Mouse (Mus musculus) liver, embryonic 12.5 days (tissue): ENCODE data around the gene Fat1. TPM values are rescaled to one million over a fixed set of nuclear protein-coding genes. Genes with fewer than 3 reads are reported as not detected.
A peak's percentile ranks its signal among the peaks of the same experiment; 100 is the strongest.
"Not testable (repeated sequence)": the region's sequence is repeated elsewhere in the genome, so short reads cannot be mapped to it uniquely, and the experiment has no call there.

Experiments
- ATAC-seq: fragments of 200-750 bp; cut with Nextera tagmentation; 2 replicates; pipeline ENCODE4 v1.8.0; 2017; ENCODE audit warnings: moderate number of reproducible peaks, mild to moderate bottlenecking, moderate library complexity
- H3K27ac ChIP-seq: fragments of 300-500 bp; sonication (generic); 2 replicates; pipeline ENCODE4 v1.5.1; 2016; ENCODE audit warnings: mild to moderate bottlenecking
- H3K27me3 ChIP-seq: fragments of 300-500 bp; sonication (generic); replicated peaks from 2 replicates; pipeline ENCODE4 v1.6.1; 2016; ENCODE audit warnings: mild to moderate bottlenecking, moderate library complexity
- H3K36me3 ChIP-seq: fragments of 300-500 bp; sonication (generic); 2 replicates; pipeline ENCODE4 v1.6.1; 2016; ENCODE audit warnings: mild to moderate bottlenecking, moderate library complexity
- H3K4me1 ChIP-seq: fragments of 300-500 bp; sonication (generic); 2 replicates; pipeline ENCODE4 v1.6.1; 2016
- H3K4me2 ChIP-seq: fragments of 300-500 bp; sonication (generic); 2 replicates; pipeline ENCODE4 v1.6.1; 2016; ENCODE audit warnings: mild to moderate bottlenecking, moderate library complexity
- H3K4me3 ChIP-seq: fragments of 300-500 bp; sonication (generic); 2 replicates; pipeline ENCODE4 v1.5.1; 2016; ENCODE audit warnings: mild to moderate bottlenecking, moderate library complexity
- H3K9ac ChIP-seq: fragments of 300-500 bp; sonication (generic); 2 replicates; pipeline ENCODE4 v1.6.1; 2016; ENCODE audit warnings: mild to moderate bottlenecking, moderate library complexity
- H3K9me3 ChIP-seq: fragments of 300-500 bp; sonication (generic); replicated peaks from 2 replicates; pipeline ENCODE4 v1.6.1; 2016; ENCODE audit warnings: mild to moderate bottlenecking, moderate library complexity
- WGBS: fragments of 180-500 bp; shearing (Covaris S2); methylation state at CpG from one replicate; pipeline ENCODE4 v1.1.7; 2016; ENCODE audit not compliant: insufficient replicate concordance; 5-methylcytosine and 5-hydroxymethylcytosine counted together
- polyA plus RNA-seq: library from polyadenylated mRNA; unstranded; fragments of >200 nt; fragmentation: Nextera tagmentation; extraction: Ambion mirVana; gene quantifications from 2 replicates; pipeline ENCODE4 v1.2.1, GENCODE M21; 2016

Fat1 gene
- polyA plus RNA-seq, 1 experiment from 2014 or later, result 1.8 TPM

DNA sequence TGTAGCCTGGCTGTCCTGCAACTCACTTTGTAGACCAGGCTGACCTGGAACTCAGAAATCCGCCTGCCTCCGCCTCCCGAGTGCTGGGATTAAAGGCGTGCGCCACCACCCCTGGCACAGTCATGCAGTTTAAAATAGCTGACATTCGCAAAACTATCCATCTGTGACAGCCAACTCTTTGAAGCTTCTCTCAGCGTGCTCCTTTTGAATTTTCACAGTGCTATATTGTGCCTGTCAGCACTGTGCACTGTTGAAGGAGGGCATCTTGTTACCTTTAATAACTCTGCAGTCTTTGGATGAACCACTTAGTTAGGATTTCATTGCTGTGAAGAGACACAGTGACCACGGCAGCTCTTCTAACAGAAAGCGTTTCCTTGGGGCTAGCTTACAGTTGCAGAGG, 117.4 kb downstream of the Fat1 start:
- Histone ChIP-seq H3K27me3 (no peaks in the 10 kb centered on the region), H3K9me3 (no peaks in the 10 kb centered on the region; the same call in 1 of the 2 replicates), H3K9ac (no peak overlapping the region), H3K36me3 (peaks cover 7% of the 10 kb centered on the region; the same call in 1 of the 2 replicates), H3K27ac (no peak overlapping the region), H3K4me2 (no peak overlapping the region), H3K4me3 (no peak overlapping the region), H3K4me1 (no peaks in the 10 kb centered on the region)
- WGBS, result 85% methylated on average over 9 of the region's 9 CpGs
- no peak for ATAC-seq

DNA sequence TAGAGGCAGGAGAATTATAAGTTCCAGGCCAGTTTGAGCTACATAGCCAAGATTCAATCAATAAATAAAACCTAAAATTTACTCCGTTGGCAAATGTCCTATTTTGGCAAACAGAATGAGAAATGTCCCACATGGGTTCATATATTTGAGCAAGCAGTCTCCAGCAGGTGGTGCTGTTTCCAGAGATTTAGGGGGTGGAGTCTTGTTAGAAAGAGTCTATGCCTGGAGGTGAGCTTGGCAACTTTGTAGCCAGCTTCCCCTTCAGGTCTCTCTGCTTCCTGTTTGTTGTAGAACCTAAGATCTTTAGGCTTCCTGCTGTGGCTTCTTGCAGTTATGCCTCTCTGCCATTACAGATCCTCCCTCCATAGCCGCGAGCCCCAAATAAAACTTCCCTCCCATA, 120.3 kb downstream of the Fat1 start:
- no peaks in the 10 kb centered on the region; the same call in 1 of the 2 replicates for H3K9me3 ChIP-seq
- no peak overlapping the region for H3K4me2 ChIP-seq
- no peak overlapping the region for H3K9ac ChIP-seq
- ATAC-seq, result no peak
- H3K4me1 ChIP-seq, result no peaks in the 10 kb centered on the region
- WGBS, result 87% methylated on average over 3 of the region's 3 CpGs
- H3K4me3 ChIP-seq, result no peak overlapping the region
- peaks cover 7% of the 10 kb centered on the region; the same call in 1 of the 2 replicates for H3K36me3 ChIP-seq
- H3K27ac ChIP-seq, result no peak overlapping the region
- no peaks in the 10 kb centered on the region for H3K27me3 ChIP-seq

DNA sequence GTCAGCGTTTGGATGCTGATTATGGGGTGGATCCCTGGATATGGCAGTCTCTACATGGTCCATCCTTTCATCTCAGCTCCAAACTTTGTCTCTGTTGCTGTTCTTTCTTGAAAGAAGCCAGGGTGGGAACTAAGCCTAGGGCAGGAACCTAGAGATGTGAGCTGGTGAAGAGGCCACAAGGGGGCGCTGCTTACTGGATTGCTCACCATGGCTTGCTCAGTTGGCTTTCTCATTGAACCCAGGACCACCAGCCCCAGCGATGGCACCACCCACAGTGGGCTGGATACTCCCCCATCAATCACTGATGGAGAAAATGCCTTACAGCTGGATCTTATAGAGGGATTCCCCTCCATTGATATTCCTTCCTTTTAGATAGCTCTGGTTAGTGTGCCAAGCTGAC, 121.6 kb downstream of the Fat1 start:
- H3K9me3 ChIP-seq, result no peaks in the 10 kb centered on the region; the same call in 1 of the 2 replicates
- H3K9ac ChIP-seq, result no peak overlapping the region
- H3K27me3 ChIP-seq, result no peaks in the 10 kb centered on the region
- no peak overlapping the region for H3K27ac ChIP-seq
- no peaks in the 10 kb centered on the region for H3K36me3 ChIP-seq
- H3K4me3 ChIP-seq, result no peak overlapping the region
- WGBS, result 27% methylated on average over 3 of the region's 3 CpGs
- no peaks in the 10 kb centered on the region for H3K4me1 ChIP-seq
- no peak overlapping the region for H3K4me2 ChIP-seq
- no peak for ATAC-seq

DNA sequence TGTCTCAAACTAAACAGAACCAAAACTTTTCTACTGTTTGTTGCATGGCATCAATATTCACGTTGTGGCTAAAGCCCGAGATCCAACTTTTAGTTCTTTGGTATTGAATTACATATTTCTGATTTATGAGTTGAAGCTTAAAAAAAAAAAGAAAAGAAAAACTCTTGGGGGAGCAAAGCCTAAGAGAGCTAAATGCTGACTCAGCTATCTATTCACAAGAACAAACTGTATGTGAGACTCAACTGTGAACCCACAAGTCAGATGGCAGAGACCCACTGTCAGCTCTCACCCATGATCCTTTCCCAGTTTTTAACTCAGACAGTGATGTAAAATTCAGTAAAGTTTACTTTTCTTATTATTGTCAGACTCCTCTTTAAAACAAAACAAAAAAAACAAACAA, 124.8 kb downstream of the Fat1 start:
- H3K36me3 ChIP-seq, result no peaks in the 10 kb centered on the region
- 69% methylated on average over 2 of the region's 2 CpGs for WGBS
- H3K4me2 ChIP-seq, result no peak overlapping the region
- ATAC-seq, result no peak
- no peak overlapping the region for H3K4me3 ChIP-seq
- no peak overlapping the region for H3K9ac ChIP-seq
- H3K9me3 ChIP-seq, result no peaks in the 10 kb centered on the region; the same call in 1 of the 2 replicates
- H3K27ac ChIP-seq, result no peak overlapping the region
- no peaks in the 10 kb centered on the region for H3K4me1 ChIP-seq
- H3K27me3 ChIP-seq, result no peaks in the 10 kb centered on the region

DNA sequence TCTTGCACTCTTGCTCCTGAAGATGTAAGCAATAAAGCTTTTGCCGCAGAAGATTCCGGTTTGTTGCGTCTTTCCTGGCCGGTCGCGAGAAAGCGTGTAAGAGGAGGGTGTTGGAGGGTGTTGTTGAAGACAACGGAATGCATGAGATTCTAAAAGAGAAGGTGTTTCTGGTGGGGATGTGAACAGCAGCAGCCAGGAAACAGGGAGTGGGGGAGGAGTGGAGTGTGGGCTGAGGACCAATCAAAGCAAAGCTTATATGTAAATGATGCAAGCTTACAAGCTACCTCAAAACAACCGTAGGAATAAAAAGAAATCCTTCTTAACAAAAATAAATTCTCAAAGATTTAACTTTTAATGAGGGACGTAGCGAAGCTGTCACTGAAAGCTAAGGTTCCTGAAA, 127.1 kb downstream of the Fat1 start:
- no peak for ATAC-seq
- no peaks in the 10 kb centered on the region for H3K4me1 ChIP-seq
- no peaks in the 10 kb centered on the region for H3K27me3 ChIP-seq
- H3K4me2 ChIP-seq, result no peak overlapping the region
- no peak overlapping the region for H3K27ac ChIP-seq
- 77% methylated on average over 11 of the region's 11 CpGs for WGBS
- H3K36me3 ChIP-seq, result no peaks in the 10 kb centered on the region
- H3K9ac ChIP-seq, result no peak overlapping the region
- no peaks in the 10 kb centered on the region for H3K9me3 ChIP-seq
- H3K4me3 ChIP-seq, result no peak overlapping the region

DNA sequence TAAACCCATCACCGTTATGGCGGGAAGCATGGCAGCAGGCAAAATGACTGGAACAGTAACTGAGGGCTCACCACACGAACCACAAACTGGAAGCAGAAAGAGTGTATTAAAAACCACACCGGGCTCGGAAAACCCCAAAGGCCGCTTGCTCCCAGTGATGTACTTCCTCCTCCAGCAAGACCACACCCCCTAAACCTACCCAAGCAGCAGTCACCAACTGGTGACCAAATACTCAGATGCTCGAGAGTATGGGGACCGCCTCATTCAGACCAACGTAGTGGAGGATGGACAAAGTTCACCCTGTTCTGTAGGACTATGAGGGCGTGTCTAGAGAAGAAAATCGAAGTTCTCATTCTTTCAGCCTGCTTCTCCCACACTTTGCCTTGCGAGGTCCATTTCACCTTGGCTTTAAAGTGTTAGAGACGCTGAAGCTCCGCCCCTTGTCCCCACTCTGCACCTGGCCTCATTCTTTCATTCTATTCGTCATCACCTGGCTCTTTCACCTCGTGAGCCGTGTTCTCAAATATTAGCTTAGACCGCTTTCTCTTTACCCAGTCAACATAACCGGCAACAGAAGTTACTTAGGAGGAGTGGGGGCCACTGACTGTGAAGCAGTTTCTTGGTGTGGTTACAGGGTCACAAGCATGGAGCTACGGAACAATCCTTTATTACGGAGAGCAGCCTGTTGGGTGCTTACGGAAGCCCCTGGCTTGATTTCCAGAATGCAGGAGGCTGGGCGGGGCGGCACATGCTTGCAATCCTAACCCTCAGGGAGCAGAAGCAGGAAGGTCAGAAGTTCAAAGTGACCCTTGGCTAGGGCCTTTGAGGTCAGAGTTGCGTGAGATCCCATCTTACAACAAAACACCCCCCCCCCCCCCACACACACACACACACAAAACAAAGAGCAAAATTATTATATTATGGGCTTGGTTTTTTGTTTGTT, 128.0 kb downstream of the Fat1 start:
- Histone ChIP-seq H3K9ac (no peak overlapping the region), H3K9me3 (no peaks in the 10 kb centered on the region), H3K36me3 (no peaks in the 10 kb centered on the region), H3K4me1 (no peaks in the 10 kb centered on the region), H3K4me3 (no peak overlapping the region), H3K4me2 (0 out of 2 replicates have a peak overlapping the region, but pooled peaks have one; percentile 14), H3K27ac (no peak overlapping the region), H3K27me3 (no peaks in the 10 kb centered on the region)
- peak; percentile 57 for ATAC-seq
- WGBS, result 40% methylated on average over 25 of the region's 25 CpGs

DNA sequence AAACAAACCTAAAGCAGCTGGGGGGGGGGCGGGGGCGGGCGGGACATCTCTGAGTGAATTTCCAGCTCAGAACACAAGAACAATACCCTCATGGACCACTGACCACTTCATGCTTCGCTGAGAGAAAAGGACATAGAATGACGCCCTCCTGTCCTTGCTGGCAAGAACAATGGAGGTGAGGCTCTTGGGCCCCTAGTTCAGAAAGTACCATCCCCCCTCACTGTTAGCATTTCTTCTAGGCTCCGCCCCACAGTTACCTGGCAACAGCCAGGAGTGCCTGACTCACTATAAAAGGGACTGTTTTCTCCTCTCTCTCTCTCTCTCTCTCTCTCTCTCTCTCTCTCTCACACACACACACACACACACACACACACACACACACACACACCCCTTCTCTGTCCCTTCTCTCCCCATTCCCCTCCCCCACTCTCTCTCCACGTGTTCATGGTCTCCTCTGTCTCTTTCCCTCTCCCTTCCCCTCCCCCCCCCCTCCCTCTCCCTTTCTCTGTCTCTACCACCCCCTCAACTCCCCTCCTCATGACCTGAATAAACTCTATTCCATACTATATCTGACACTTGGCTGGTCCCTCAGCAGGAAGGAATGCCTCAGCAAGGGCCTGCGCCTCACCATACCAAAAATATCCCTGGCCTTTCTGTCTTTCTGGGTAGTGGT, 129.1 kb downstream of the Fat1 start:
- Histone ChIP-seq H3K27me3 (no peaks in the 10 kb centered on the region), H3K36me3 (no peaks in the 10 kb centered on the region), H3K4me3 (no peak overlapping the region), H3K4me1 (no peaks in the 10 kb centered on the region), H3K4me2 (no peak overlapping the region), H3K27ac (no peak overlapping the region), H3K9me3 (no peaks in the 10 kb centered on the region), H3K9ac (no peak overlapping the region)
- WGBS, result 41% methylated on average over 8 of the region's 8 CpGs
- no peak for ATAC-seq

DNA sequence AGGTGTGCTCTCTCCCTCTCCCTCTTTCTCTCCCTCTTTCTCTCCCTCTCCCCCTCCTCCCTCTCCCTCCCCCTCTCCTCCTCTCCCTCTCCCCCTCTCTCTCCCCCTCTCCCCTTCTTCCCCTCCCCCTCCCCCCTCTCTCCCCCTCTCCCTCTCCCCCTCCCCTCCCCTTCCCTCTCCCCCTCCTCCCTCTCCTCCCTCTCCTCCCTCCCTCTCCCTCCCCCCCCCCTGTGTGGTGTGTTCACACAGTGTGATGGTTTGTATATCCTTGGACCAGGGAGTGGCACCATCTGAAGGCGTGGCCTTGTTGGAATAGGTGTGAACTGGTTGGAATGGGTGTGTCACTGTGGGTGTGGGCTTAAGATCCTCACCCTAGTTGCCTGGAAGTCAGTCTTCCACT, 130.1 kb downstream of the Fat1 start:
- not testable (repeated sequence) for H3K9ac ChIP-seq
- WGBS, result 50% methylated on average over 1 of the region's 1 CpGs

DNA sequence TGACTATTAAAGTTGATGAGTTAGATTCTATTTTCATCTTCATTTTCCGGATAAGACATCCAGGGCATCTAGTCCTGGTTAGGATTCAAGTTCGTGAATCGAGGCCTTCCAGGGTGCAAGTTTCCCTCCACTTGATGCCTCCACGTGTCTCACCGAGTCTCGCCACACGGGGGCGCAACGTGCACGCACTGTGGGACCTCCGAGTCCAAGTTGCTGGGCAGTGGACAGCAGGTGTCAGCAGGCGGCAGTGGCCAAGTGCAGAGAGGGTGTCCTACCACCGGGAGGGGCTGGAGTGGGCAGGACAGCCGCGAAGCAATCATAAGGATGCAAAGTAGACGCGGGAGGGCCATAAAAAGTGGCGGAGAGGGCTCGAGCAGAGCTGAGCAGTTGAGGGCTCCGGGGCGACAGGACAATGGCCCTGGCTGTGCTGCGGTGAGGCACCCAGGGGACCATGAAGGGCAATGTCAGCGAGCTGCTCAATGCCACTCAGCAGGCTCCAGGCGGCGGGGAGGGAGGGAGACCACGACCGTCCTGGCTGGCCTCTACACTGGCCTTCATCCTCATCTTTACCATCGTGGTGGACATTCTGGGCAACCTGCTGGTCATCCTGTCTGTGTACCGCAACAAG, 133.6 kb downstream of the Fat1 start, which contains the start of gene Mtnr1a:
TSS of gene Mtnr1a (plus strand) at position 379 of the 628 bp plus-strand sequence.
- Histone ChIP-seq H3K4me3 (no peak within 1 kb of the TSS), H3K9ac (no peak within 1 kb of the TSS)

More for the DNA sequence above, 130.1 kb downstream of the Fat1 start:
- H3K36me3 ChIP-seq, H3K9me3 ChIP-seq, H3K4me1 ChIP-seq, ATAC-seq, H3K27ac ChIP-seq, H3K4me2 ChIP-seq, H3K4me3 ChIP-seq, H3K27me3 ChIP-seq: not testable (repeated sequence)

DNA sequence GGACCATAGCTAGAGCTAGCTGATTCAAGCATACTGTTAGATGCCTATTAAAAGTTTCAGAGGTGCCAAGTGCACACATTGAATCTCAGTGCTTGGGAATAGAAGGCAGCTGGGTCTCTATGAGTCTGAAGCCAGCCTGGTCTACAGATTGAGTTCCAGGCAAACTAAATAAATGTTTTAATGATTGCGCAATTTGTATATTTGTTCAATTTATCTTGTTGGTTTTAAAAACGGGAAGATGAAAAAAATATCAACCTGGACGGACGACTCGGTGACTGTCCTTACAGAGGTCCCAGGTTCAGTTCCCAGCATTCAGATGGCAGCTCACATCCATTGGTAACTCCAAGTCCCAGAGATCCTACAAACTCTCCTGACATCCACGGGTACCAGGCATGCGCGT, 135.7 kb downstream of the Fat1 start:
- H3K4me2 ChIP-seq, result no peak overlapping the region
- H3K27me3 ChIP-seq, result no peaks in the 10 kb centered on the region; the same call in 1 of the 2 replicates
- H3K9me3 ChIP-seq, result no peaks in the 10 kb centered on the region
- H3K4me3 ChIP-seq, result no peak overlapping the region
- H3K36me3 ChIP-seq, result no peaks in the 10 kb centered on the region
- 75% methylated on average over 8 of the region's 8 CpGs for WGBS
- H3K9ac ChIP-seq, result no peak overlapping the region
- no peak for ATAC-seq
- H3K27ac ChIP-seq, result no peak overlapping the region
- no peaks in the 10 kb centered on the region for H3K4me1 ChIP-seq

More for the DNA sequence above, 133.6 kb downstream of the Fat1 start, which contains the start of gene Mtnr1a:
- 14% methylated on average over 29 of the region's 29 CpGs for WGBS
- no peaks in the 10 kb centered on the region for H3K4me1 ChIP-seq
- no peaks in the 10 kb centered on the region for H3K36me3 ChIP-seq
- H3K27me3 ChIP-seq, result no peaks in the 10 kb centered on the region; the same call in 1 of the 2 replicates
- no peaks in the 10 kb centered on the region for H3K9me3 ChIP-seq
- H3K4me2 ChIP-seq, result peak within 1 kb of the TSS; percentile 39
- no peak within 1 kb of the TSS for H3K27ac ChIP-seq
- ATAC-seq, result peak; percentile 67

DNA sequence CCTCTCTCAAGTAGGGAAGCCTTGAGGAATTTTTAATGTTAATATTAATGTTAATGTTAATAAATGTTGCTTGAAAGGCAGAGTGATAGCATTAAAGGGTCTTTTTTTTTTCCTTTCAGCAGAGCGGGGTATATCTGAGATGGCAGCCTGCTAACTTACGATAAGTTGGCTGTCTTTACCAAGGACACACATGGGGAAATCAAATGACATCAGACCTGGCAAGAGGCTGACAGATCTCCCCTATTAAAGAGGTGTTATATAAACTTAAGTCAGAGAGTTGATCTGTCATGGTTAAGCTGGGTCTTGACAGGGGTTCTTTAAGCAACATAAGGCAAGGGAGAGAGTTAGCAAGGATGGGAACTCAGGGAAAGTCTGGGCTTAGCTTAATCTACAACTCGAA, 145.6 kb downstream of the Fat1 start:
- no peak for ATAC-seq
- no peaks in the 10 kb centered on the region for H3K4me1 ChIP-seq
- no peaks in the 10 kb centered on the region for H3K27me3 ChIP-seq
- H3K9ac ChIP-seq, result no peak overlapping the region
- H3K9me3 ChIP-seq, result no peaks in the 10 kb centered on the region
- H3K27ac ChIP-seq, result no peak overlapping the region
- no peak overlapping the region for H3K4me2 ChIP-seq
- no peak overlapping the region for H3K4me3 ChIP-seq
- H3K36me3 ChIP-seq, result no peaks in the 10 kb centered on the region
- 63% methylated on average over 3 of the region's 3 CpGs for WGBS

DNA sequence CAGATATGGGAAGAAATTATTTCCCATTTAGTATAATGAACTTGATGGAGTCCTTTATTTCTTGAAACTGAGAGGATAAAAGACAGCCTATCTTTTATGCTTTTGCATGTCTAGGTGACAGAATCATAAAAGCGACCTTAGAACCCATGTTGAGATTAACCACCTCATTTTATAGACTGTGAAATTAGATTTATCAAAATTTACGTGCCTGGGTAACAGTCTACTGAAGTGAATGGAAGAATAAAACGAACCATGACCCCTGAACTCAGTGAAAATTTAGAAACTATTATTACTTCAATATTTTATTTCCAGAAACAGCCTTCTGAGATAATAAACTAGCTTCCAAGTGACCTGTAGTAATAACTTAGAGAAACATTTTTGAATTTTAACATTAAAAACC, 158.4 kb downstream of the Fat1 start:
- Histone ChIP-seq H3K27ac (no peak overlapping the region), H3K4me1 (no peaks in the 10 kb centered on the region), H3K36me3 (no peaks in the 10 kb centered on the region), H3K4me2 (no peak overlapping the region), H3K4me3 (no peak overlapping the region), H3K9me3 (no peaks in the 10 kb centered on the region), H3K9ac (no peak overlapping the region), H3K27me3 (no peaks in the 10 kb centered on the region)
- WGBS, result 44% methylated on average over 3 of the region's 3 CpGs
- no peak for ATAC-seq
